Mouse (Mus musculus): ENCODE data around the gene Phldb1. TPM values are rescaled to one million over a fixed set of nuclear protein-coding genes. Genes with fewer than 3 reads are reported as not detected.
A peak's percentile ranks its signal among the peaks of the same experiment; 100 is the strongest.
"Not testable (repeated sequence)": the region's sequence is repeated elsewhere in the genome, so short reads cannot be mapped to it uniquely, and the experiment has no call there.

Gene Phldb1
- total RNA-seq, 2 experiments from 2014 or later: 110 to 140 TPM

DNA sequence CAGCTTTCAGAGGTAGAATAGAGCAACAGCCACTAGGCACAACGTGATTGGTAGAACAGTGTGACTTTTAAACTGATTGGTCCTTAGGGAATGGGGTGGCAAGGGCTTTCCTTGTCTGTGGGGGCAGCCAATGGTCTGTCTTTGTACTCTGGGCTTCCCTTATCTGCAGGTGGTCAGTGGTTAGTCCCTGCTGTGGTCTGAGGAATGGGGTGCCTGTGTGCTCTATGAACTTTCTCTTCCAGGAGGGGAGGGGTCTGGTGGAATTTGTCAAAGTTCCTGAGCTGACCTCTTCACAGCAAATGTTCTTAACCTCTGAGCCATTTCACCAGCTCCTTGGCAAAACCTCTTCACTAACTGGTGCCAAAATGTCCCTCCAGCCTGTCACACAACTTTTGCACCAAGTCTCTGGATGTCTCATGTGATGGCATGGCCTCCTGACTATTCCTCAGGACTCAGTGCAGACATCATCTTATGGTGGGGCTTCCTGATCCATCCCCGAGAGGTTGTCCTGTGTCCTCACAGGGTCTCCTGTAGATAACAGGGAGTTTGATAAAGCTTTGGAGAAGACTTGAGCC is 62.6 kb downstream of the Phldb1 start:
- intact Hi-C loops (cut with DNase I): no loop called here
- DNase-seq: no peak

DNA sequence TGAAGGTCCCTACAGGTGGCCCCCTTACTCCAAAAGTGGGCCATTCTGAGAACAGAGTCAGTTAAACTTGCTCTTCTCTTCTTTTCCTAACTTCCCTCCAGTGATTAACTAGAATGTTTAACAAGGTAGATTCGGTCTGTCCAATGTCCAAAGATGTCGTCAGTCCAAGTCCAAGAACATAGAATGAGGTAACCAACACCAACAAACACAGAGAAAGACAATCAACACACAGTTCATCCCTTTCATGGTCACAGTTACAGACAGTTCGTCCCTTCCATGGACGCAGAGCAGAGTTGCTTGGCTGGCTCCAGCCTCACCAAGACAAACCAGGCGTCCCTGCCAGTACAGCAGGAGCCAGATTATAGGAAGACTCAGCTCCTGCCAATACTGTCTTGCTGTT is 63.6 kb downstream of the Phldb1 start:
- intact Hi-C loops (cut with DNase I): no loop called here
- DNase-seq: no peak

DNA sequence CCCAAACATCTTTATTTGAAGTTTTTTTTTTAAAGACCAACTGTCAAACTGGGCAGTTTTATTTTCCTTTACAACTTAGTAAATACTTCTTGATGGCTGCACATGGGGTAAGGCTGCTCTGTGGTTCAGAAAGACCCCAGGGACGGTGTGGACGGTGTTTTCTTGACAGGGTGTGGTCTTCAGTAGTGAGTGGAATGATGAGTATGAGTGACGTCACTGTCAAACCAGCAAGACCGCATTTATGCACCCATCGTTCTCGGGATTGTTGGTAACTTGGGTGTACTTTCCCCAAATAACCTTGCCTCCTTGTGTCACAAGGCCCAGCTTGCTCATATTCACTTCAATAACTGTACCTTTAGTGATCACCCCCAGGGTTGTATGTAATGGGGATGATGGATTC is 71.3 kb downstream of the Phldb1 start:
- intact Hi-C loops (cut with DNase I): no loop called here
- no peak for DNase-seq

GRCm38 (mm10) chr9:44655098-44656066 is 79.6 kb downstream of the Phldb1 start:
- intact Hi-C loops (cut with DNase I): loop anchor here (1.0 to 2.0 kb wide), 3 partner anchors 30 to 91 kb away; partner anchors contain the start of gene Phldb1
- peak; percentile 62 for DNase-seq

GRCm38 (mm10) chr9:44653896-44654295 is 81.1 kb downstream of the Phldb1 start:
- no peak for DNase-seq
- intact Hi-C loops (cut with DNase I): loop anchor here (2.0 kb wide), 3 partner anchors 81 to 151 kb away; partner anchors contain the start of gene Phldb1

GRCm38 (mm10) chr9:44652027-44652426 is 83.0 kb downstream of the Phldb1 start:
- DNase-seq: peak; percentile 76 to 78
- intact Hi-C loops (cut with DNase I): loop anchor here (1.0 to 2.0 kb wide), 2 partner anchors 149 to 198 kb away; partner anchors contain the start of gene Upk2

DNA sequence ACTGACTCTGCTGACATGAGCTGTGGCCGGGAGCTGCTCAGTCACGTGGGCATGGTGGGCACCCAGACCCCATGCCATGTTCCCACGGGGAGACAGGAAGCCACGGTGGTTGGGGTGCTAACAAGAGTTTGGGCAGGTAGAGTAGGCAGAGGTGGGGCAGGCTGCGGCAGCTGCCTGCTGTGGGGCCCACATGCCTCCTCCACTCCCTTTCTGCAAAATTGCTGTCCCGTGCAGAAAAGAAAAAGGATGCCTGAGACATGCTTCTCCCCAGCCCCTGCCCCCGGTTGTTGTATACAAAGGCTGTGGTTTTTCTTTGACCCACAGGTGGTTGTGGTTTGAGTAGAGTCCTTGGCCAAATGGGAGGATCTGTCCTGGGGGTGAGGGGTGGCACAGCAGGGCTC is 86.1 kb downstream of the Phldb1 start:
- DNase-seq: no peak
- intact Hi-C loops (cut with DNase I): no loop called here

- intact Hi-C loops (cut with DNase I): no loop called here
- no peak for DNase-seq
Measured at GRCm38 (mm10) chr9:44647656-44648055, 87.3 kb downstream of the Phldb1 start.

GRCm38 (mm10) chr9:44647026-44647425 is 88.0 kb downstream of the Phldb1 start:
- DNase-seq: no peak
- intact Hi-C loops (cut with DNase I): no loop called here

GRCm38 (mm10) chr9:44646366-44646765 is 88.6 kb downstream of the Phldb1 start:
- intact Hi-C loops (cut with DNase I): no loop called here
- no peak for DNase-seq

DNA sequence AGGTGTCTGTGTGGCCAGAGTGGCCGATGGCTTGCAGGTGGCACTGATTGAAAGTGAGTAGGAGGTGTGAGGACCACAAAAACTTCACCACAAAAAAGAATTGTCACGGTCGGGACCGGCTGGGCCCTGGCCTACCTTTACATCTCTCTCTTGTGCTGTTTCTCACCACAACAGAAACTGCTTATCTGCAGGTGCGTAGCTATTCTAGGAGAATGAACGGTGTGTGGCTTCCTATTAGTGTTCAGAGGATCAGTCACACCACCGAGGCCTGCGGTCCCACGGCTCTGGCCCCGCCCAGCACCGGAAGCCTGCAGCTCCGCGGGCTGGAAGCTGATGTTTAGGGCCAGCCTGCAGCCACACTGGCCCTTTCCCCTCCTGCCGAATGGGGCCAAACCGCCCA is 89.1 kb downstream of the Phldb1 start:
- peak; percentile 23 to 39 for DNase-seq
- intact Hi-C loops (cut with DNase I): no loop called here

GRCm38 (mm10) chr9:44645481-44645880 is 89.5 kb downstream of the Phldb1 start:
- intact Hi-C loops (cut with DNase I): no loop called here
- peak; percentile 73 to 74 for DNase-seq

DNA sequence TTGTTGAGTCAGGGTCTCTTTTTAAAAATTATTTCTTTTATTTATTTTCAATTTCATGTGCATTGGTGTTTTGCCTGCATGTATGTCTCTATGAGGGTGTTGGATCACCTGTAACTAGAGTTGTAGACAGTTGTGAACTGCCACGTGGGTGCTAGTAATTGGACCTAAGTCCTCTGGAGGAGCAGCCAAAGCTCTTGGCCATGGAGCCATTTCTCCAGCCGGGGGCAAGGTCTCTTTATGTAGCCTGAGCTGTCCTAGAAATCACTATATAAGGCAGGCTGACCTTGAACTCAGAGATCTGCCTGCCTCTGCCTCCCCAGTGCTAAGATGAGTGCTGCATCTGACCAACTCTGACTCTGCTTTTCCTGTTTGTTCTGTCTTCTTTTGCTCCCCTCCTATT is 90.8 kb downstream of the Phldb1 start:
- DNase-seq: no peak
- intact Hi-C loops (cut with DNase I): no loop called here

- intact Hi-C loops (cut with DNase I): no loop called here
Measured at GRCm38 (mm10) chr9:44643103-44643502, 91.9 kb downstream of the Phldb1 start.

GRCm38 (mm10) chr9:44641616-44642015 is 93.4 kb downstream of the Phldb1 start:
- intact Hi-C loops (cut with DNase I): no loop called here
- no peak for DNase-seq

More at GRCm38 (mm10) chr9:44643103-44643502, 91.9 kb downstream of the Phldb1 start:
- no peak for DNase-seq

GRCm38 (mm10) chr9:44640646-44641357 is 94.2 kb downstream of the Phldb1 start:
- intact Hi-C loops (cut with DNase I): no loop called here
- no peak for DNase-seq

DNA sequence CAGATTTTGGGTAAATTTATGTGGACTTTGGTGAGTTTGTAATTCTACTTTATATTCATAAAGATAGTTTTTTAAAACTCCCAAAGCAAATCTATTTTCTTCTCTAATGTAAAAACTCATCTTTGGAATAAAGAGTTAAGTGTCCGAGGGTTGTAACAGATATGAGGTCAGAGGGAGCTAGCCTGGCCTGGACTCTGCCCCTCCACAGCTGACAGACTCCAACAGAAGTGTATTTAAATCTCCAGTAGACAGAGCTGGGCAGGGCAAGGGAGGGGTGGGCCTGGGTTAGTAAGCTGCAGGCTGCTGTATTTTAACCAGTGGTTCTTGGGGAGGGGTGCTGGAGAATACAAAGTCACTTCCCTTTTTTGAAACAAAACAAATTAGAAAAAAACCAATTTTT is 95.0 kb downstream of the Phldb1 start:
- DNase-seq; intact Hi-C loops (cut with DNase I): not testable (repeated sequence)

- intact Hi-C loops (cut with DNase I): not testable (repeated sequence)
- DNase-seq: peak; percentile 19 to 20
Measured at GRCm38 (mm10) chr9:44638726-44639125, 96.3 kb downstream of the Phldb1 start.

DNA sequence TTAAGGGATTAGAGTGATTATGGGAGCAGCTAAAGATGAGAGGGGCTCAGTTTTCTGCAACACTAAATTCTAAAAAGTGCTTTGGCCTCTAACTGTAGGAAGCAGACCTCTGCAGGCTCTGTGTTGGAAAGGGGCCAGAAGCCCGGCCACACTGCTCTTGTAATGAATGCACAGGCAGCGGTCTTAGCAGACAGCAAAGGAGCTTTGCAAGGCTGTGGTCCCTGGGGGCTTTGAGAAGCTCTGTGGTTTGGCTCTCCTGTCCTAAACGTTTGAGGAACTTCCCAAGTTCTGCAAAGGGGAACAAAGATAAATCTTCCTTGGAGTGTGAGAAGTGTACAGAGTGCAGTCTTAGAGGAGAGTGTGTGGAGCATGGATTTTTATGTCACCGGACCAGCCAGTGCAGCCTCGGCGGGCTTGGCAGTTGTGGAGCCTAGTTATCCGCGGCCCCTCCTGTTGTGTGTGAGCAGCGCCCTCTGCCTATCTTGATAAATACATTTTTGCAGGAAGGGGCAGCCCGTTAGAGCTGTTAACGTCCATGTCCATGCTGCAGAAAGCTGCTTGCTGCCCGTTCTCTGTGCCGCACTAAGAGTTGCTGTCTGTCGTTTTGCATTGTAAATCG is 97.3 kb downstream of the Phldb1 start:
- DNase-seq: peak; percentile 25 to 37
- intact Hi-C loops (cut with DNase I): no loop called here
